Mouse (Mus musculus): Measurements from ENCODE around the gene L3mbtl3. TPM values are rescaled to one million over a fixed set of nuclear protein-coding genes. Genes with fewer than 3 reads are reported as not detected.

L3mbtl3 gene
- polyA plus RNA-seq, 1 experiment from 2014 or later = 16.8 TPM

DNA sequence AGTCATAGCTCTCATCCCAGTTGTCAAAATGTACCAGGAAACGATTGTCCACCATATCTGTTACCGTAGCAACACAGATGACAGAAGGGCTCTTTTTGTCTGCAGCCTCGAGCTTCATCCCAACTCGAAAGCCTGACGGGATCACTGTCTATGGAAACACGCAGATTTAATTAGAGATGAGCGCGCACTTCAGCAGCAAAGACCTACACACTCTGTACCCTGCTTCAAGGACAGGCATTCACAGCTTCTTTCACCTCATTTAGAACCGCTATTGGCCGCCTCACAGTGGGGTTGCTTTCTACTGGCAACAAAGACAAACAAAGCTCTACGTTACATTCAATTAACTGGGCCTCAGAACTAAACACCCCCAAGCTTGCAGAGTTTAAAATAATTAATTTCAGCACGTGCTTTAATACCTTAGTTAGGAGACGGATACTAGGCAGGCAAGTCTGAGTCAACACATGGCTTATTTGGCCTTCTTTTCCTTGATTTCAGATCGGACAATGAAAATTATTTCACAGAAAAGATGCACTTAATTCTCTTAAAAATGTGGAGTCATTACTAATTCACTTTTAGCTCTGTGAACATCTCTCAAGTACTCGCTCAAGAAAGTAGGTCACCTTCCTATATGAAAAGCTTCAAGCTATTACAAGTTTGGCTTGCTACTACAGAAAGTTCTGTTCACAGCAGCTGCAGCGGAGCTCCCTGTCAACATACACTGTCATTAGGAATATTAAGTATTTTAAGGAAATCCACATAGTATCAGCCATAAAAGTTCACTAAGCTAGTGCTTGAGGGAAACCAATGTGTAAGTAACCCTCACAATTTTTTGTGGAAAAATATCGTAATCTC is 47.9 kb downstream of the L3mbtl3 start:
- peak; percentile 36 for DNase-seq (ENCODE audit: low spot score)
- Histone ChIP-seq H3K27me3 (ENCODE audit: insufficient read depth, poor library complexity, severe bottlenecking) (0 out of 2 replicates have a peak, but pooled peaks cover 5% of the 10 kb centered on the region), H3K4me3 (no peak overlapping the region), H3K27ac (no peak overlapping the region), H3K9me3 (no peaks in the 10 kb centered on the region), H3K4me1 (replicated peaks) (peaks cover 16% of the 10 kb centered on the region; the same call in 1 of the 2 replicates), H3K36me3 (peaks cover 64% of the 10 kb centered on the region)
- WGBS = 39% methylated on average over 17 of the region's 17 CpGs

DNA sequence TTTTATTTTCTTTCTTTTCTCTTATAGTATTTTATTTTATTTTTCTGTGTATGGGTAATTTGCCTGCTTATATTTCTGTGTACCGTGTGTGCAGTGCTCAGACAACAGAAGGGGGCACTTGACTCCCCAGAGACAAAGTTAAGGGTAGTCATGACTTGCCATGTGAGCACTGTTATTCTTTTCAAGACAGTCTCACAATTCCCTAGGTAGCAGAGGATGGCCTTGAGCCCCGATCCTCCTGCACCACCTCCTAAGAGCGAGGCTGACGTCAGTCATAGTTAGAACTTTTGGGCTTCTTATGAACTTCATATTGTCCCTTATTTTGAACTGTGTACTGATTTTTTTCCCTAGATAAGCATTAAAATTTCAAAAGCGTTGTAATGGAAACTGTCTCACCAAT is 48.5 kb downstream of the L3mbtl3 start:
- 69% methylated on average over 5 of the region's 5 CpGs for WGBS
- Histone ChIP-seq H3K9me3 (no peaks in the 10 kb centered on the region), H3K27ac (no peak overlapping the region), H3K4me3 (no peak overlapping the region), H3K4me1 (replicated peaks) (peaks cover 14% of the 10 kb centered on the region; the same call in 1 of the 2 replicates), H3K36me3 (peaks cover 69% of the 10 kb centered on the region), H3K27me3 (ENCODE audit: insufficient read depth, poor library complexity, severe bottlenecking) (0 out of 2 replicates have a peak, but pooled peaks cover 5% of the 10 kb centered on the region)
- DNase-seq (ENCODE audit: low spot score) = no peak

DNA sequence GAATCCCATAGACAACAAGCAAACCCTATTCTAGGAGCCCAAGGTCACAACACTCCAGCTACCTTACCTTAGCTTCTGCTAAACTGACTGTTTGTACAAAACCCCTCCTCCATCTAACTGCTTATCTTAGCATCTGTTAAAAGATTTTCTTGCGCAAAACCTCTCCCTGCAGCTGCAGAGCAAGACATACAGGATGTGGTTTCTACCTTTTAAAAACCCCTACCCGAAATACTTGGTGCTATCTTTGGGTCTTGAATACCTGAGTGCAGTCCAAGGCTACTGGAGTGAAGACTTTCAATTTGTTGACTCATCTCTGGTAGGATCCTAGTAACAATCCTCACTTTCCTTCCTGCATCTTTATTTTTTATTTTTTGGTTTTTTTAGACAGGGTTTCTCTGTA is 50.5 kb downstream of the L3mbtl3 start:
- DNase-seq (ENCODE audit: low spot score) = no peak
- 93% methylated on average over 2 of the region's 2 CpGs for WGBS
- Histone ChIP-seq H3K27me3 (ENCODE audit: insufficient read depth, poor library complexity, severe bottlenecking) (0 out of 2 replicates have a peak, but pooled peaks cover 5% of the 10 kb centered on the region), H3K27ac (no peak overlapping the region), H3K36me3 (peaks cover 77% of the 10 kb centered on the region), H3K4me1 (replicated peaks) (peaks cover 14% of the 10 kb centered on the region; the same call in 1 of the 2 replicates), H3K4me3 (no peak overlapping the region), H3K9me3 (no peaks in the 10 kb centered on the region)

DNA sequence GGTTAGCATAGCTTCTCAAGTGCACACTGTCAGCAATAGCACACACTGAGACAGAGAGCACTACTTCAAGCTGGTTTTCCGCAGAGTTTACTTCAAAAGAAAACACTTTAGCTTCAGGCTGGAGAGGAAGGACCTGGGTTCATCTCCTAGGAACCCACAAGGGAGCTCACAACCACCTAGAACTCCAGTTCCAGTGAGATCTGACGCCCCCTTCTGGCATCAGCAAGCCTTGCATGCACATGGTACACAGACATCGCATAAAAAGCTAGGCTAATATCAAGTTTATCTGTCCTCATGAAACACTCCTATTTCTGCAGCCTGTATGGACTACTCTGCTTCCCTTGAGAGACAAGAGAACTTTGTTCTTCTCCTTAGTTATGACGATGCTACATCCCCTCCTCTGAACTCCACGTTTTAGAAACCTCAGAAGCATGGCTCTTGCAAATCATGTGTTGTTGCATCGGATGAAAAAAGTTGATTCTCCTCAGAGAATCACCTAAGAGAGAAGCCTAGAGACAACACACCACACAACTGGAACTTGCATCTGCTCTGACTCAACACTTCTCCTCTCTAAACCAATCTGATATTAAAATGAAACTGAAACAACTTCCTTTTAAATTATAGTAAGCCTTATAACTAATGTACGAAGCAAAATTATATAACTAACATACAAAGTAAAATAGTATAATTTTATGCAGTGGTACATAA is 53.3 kb downstream of the L3mbtl3 start:
- 81% methylated on average over 7 of the region's 7 CpGs for WGBS
- no peak overlapping the region for H3K27ac ChIP-seq

DNA sequence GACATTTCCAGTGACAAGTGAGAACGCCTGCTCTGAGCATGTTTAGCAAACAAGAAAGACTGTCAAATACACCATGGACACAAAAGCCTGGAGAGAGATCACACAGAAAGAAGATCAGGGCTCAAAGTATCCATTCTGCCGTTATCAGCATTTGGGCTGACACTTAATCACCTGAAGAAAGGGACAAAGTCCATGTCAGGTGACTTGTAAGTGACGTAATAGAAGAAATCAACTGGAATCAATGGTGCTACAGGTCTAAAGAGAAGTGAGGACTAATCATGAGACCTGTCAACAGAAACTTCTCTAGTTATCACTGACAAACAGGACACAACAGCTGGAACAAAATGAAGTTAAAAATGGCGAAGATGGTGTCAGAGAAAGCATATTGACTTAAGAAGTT is 55.1 kb downstream of the L3mbtl3 start:
- no peaks in the 10 kb centered on the region for H3K4me1 ChIP-seq (replicated peaks)
- DNase-seq (ENCODE audit: low spot score) = no peak
- H3K4me3 ChIP-seq = no peak overlapping the region
- H3K27me3 ChIP-seq (ENCODE audit: insufficient read depth, poor library complexity, severe bottlenecking) = no peaks in the 10 kb centered on the region
- no peaks in the 10 kb centered on the region for H3K9me3 ChIP-seq
- peaks cover 87% of the 10 kb centered on the region for H3K36me3 ChIP-seq
- WGBS = 93% methylated on average over 4 of the region's 4 CpGs
- no peak overlapping the region for H3K27ac ChIP-seq

More for the DNA sequence above, 53.3 kb downstream of the L3mbtl3 start:
- peaks cover 4% of the 10 kb centered on the region; the same call in 1 of the 2 replicates for H3K4me1 ChIP-seq (replicated peaks)
- peaks cover 88% of the 10 kb centered on the region for H3K36me3 ChIP-seq
- H3K4me3 ChIP-seq = no peak overlapping the region
- H3K9me3 ChIP-seq = no peaks in the 10 kb centered on the region
- H3K27me3 ChIP-seq (ENCODE audit: insufficient read depth, poor library complexity, severe bottlenecking) = no peaks in the 10 kb centered on the region
- DNase-seq (ENCODE audit: low spot score) = no peak

DNA sequence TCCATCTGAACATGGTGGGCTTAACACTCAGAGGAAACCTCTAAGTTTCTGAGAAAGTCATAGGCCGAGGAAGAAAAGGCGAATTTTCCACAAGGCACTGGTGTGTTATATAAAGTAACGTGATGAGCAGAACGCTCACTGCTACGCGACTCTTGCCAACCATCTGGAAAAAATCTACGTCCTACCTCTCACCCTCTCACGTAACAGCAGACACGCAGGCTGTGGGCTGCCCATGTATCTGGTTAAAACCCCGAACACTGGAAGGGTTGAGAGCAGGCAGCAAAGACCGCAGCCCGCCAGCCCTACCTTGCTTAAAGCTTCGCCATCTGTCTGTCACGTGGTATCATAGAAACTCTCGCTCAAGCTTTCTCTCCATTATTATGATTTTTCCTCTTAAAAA is 61.4 kb downstream of the L3mbtl3 start:
- Histone ChIP-seq H3K4me3 (no peak overlapping the region), H3K27me3 (ENCODE audit: insufficient read depth, poor library complexity, severe bottlenecking) (no peaks in the 10 kb centered on the region), H3K9me3 (no peaks in the 10 kb centered on the region), H3K36me3 (peaks cover 92% of the 10 kb centered on the region), H3K27ac (no peak overlapping the region), H3K4me1 (replicated peaks) (no peaks in the 10 kb centered on the region)
- DNase-seq (ENCODE audit: low spot score) = no peak
- WGBS = 93% methylated on average over 15 of the region's 15 CpGs

DNA sequence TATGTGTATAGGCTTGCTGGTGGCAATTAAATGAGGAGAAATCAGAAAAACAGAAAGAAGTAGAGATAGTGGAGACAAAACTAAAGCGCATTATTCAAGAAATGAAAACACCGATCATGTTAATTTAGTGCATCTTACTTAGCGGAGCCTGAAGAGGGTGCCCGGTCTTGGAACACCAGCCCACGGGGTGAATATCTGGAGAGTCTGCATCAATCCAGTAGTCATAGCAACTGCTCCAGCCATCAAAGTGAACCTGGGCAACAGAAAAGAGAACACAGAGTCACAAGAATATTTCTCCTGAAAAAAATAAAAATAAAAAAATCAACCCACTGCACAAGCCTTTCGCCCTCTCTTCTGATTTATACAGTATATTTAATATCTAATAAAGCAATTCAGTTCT is 72.3 kb downstream of the L3mbtl3 start:
- Histone ChIP-seq H3K9me3 (no peaks in the 10 kb centered on the region), H3K4me1 (replicated peaks) (no peaks in the 10 kb centered on the region), H3K27ac (no peak overlapping the region), H3K4me3 (no peak overlapping the region), H3K36me3 (peaks cover 67% of the 10 kb centered on the region), H3K27me3 (ENCODE audit: insufficient read depth, poor library complexity, severe bottlenecking) (no peaks in the 10 kb centered on the region)
- DNase-seq (ENCODE audit: low spot score) = no peak
- 93% methylated on average over 6 of the region's 6 CpGs for WGBS

DNA sequence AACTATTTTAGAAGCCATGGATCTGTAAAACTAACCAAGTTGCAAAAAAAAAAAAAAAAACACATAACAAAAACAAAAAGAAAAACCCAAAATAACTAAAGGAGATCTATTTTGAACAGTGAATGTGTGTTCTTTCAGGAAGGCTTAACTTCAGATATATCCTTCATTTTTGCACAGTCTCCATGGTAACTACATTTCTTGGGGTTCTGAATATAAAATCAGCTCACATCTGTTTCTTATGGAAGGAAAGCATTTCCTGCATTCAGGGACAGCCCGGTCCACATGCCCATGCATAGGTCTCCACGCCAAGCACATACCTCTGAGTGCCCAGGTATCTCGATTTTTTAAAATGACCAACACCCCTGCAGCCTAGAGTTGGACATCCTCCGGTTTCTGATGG is 73.4 kb downstream of the L3mbtl3 start:
- Histone ChIP-seq H3K4me3 (no peak overlapping the region), H3K27ac (no peak overlapping the region), H3K4me1 (replicated peaks) (no peaks in the 10 kb centered on the region), H3K9me3 (no peaks in the 10 kb centered on the region), H3K27me3 (ENCODE audit: insufficient read depth, poor library complexity, severe bottlenecking) (no peaks in the 10 kb centered on the region), H3K36me3 (peaks cover 66% of the 10 kb centered on the region)
- DNase-seq (ENCODE audit: low spot score) = no peak
- WGBS = 88% methylated on average over 4 of the region's 4 CpGs

DNA sequence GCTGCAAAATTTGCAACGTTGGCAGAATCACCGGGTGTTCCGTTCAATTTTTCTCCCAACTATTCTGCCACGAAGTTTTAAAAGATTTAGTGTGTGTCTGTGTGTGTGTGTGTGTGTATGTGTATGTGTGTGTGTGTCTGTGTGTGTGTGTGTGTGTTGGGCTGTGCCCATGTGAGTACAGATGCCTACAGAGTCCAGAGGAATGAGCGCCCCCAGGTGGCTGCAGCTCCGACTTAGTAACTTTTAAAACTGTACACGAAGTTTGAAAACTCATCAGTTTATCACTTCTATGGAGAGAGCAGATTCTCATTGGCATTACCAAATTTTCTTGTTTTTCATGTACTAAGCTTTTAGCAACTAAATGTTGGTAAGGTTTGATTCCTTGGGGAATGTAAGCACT is 78.1 kb downstream of the L3mbtl3 start:
- Histone ChIP-seq H3K27me3 (ENCODE audit: insufficient read depth, poor library complexity, severe bottlenecking) (no peaks in the 10 kb centered on the region), H3K9me3 (no peaks in the 10 kb centered on the region), H3K27ac (no peak overlapping the region), H3K36me3 (peaks cover 84% of the 10 kb centered on the region), H3K4me3 (no peak overlapping the region), H3K4me1 (replicated peaks) (no peaks in the 10 kb centered on the region)
- 88% methylated on average over 7 of the region's 7 CpGs for WGBS
- no peak for DNase-seq (ENCODE audit: low spot score)

DNA sequence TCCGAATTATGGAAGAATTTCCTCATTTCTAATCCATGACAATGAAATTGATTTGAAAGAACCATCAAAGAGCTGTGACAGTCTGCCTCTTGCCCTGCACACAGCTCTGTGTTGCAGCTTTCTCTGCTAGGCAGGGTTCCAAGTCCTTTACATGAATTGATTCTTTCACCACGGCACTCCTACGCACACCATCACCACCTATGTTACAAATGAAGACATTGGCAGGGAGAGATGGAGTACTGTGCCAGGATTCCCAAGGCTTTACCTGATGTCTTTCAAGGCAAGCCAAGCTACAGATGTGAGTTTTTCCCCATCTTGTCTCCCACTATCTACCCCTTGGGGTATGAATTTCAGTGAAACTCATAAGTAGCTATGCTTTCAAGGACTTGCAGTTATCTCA is 78.6 kb downstream of the L3mbtl3 start:
- no peaks in the 10 kb centered on the region for H3K27me3 ChIP-seq (ENCODE audit: insufficient read depth, poor library complexity, severe bottlenecking)
- no peak overlapping the region for H3K4me3 ChIP-seq
- H3K36me3 ChIP-seq = peaks cover 84% of the 10 kb centered on the region
- H3K27ac ChIP-seq = no peak overlapping the region
- H3K9me3 ChIP-seq = no peaks in the 10 kb centered on the region
- WGBS = 91% methylated on average over 3 of the region's 3 CpGs
- no peaks in the 10 kb centered on the region for H3K4me1 ChIP-seq (replicated peaks)
- no peak for DNase-seq (ENCODE audit: low spot score)

DNA sequence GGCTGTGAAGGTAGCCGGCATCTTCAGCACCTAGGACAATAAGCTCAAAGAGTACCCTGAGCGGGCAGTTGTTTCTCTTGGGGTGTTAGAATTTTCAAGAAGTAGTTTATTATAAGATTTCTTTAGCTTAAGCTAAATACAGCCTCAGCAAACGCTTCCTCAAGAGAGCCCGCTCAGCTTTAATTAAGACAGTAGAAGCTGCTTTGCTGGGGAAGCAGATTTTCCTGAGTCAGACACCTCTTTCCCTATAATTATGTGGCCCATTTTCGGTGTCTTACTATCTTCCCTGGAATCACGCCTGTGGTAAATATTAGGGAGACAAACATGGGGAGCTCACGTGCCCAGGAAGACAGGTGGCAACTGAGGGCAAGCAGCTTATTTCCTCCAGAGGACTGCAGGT is 88.6 kb downstream of the L3mbtl3 start:
- no peaks in the 10 kb centered on the region for H3K9me3 ChIP-seq
- 90% methylated on average over 7 of the region's 7 CpGs for WGBS
- H3K36me3 ChIP-seq = peaks cover 66% of the 10 kb centered on the region
- no peak for DNase-seq (ENCODE audit: low spot score)
- H3K4me1 ChIP-seq (replicated peaks) = no peaks in the 10 kb centered on the region
- no peak overlapping the region for H3K4me3 ChIP-seq
- H3K27me3 ChIP-seq (ENCODE audit: insufficient read depth, poor library complexity, severe bottlenecking) = no peaks in the 10 kb centered on the region
- H3K27ac ChIP-seq = no peak overlapping the region

DNA sequence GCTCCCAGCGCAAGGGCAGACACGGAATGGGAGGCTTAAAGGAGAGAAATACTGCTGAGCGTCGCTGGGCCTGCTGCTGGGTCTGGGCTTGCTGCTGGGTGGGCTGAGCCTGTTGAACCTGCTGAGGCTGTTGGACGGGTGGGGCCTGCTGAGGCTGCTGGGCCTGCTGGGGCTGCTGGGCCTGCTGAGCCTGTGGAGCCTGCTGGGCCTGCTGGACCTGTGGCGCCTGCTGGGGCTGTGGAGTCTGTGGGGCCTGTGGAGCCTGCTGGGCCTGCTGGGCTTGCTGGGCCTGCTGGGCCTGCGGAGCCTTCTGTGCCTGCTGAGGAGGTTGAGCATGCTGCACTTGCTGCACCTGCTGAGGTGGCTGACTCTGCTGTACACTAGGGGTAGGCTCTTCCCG is 95.8 kb downstream of the L3mbtl3 start:
- Histone ChIP-seq H3K4me1 (replicated peaks) (no peaks in the 10 kb centered on the region), H3K36me3 (peaks cover 80% of the 10 kb centered on the region), H3K4me3 (no peak overlapping the region), H3K27ac (no peak overlapping the region), H3K27me3 (ENCODE audit: insufficient read depth, poor library complexity, severe bottlenecking) (no peaks in the 10 kb centered on the region), H3K9me3 (no peaks in the 10 kb centered on the region)
- WGBS = 56% methylated on average over 8 of the region's 8 CpGs
- no peak for DNase-seq (ENCODE audit: low spot score)

DNA sequence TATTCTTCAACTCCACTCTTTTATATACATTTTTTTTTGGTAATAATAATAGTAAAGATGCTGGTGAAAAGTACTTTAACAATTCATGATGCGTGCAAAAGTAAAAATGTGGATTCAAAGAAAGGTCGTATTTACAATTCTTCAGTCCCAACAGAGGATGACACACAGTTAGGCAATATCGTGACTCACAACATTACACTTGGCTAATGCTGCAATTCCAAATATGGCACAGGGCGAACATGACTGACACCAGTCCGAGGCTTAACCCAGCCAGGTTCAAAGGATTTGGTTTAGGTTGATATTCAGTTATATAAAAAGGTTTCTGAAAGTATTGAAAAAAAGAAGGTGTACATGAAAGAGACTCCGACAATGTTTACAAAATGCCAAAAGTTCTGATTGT is 100.4 kb downstream of the L3mbtl3 start:
- no peaks in the 10 kb centered on the region for H3K4me1 ChIP-seq (replicated peaks)
- no peaks in the 10 kb centered on the region for H3K27me3 ChIP-seq (ENCODE audit: insufficient read depth, poor library complexity, severe bottlenecking)
- peaks cover 69% of the 10 kb centered on the region for H3K36me3 ChIP-seq
- H3K27ac ChIP-seq = no peak overlapping the region
- WGBS = 93% methylated on average over 6 of the region's 6 CpGs
- DNase-seq (ENCODE audit: low spot score) = no peak
- H3K9me3 ChIP-seq = no peaks in the 10 kb centered on the region
- H3K4me3 ChIP-seq = no peak overlapping the region

Data from hindbrain, embryonic 10.5 days (tissue).